Mouse (Mus musculus) bone marrow macrophage, adult 2 months (primary cell): Measurements from ENCODE around the gene Cbx7.
A peak's percentile ranks its signal among the peaks of the same experiment; 100 is the strongest.

Experiments
- CTCF ChIP-seq: IDR thresholded peaks from 2 replicates; pipeline ENCODE4 v1.5.1; 2012; ENCODE audit warnings: low read depth, mild to moderate bottlenecking, low read length, moderate library complexity
- POLR2A ChIP-seq: IDR thresholded peaks from 2 replicates; pipeline ENCODE4 v1.6.1; 2012; ENCODE audit warnings: mild to moderate bottlenecking, low read depth, low read length, borderline replicate concordance

- TF ChIP-seq CTCF (peak; percentile 46; the same call in 1 of the 2 replicates), POLR2A (no peak)
Measured at GRCm38 (mm10) chr15:79883352-79883822, 87.5 kb downstream of the Cbx7 start.
